Mouse (Mus musculus): ENCODE results near the gene Rchy1. TPM values are rescaled to one million over a fixed set of nuclear protein-coding genes. Genes with fewer than 3 reads are reported as not detected.

Gene Rchy1
- polyA plus RNA-seq (2016; fragmentation: Nextera tagmentation; extraction: Ambion mirVana): 59.2 and 62.9 TPM in 2 replicates

- Histone ChIP-seq H3K27ac (peak within 1 kb of the TSS; percentile 94), H3K4me3 (peak within 1 kb of the TSS; percentile 80), H3K4me1 (replicated peaks) (peaks cover 26% of the 10 kb centered on the region), H3K36me3 (peaks cover under 1% of the 10 kb centered on the region; the same call in 1 of the 2 replicates), H3K27me3 (ENCODE audit: insufficient read depth, poor library complexity, severe bottlenecking) (no peaks in the 10 kb centered on the region), H3K9me3 (no peaks in the 10 kb centered on the region)
- WGBS: under 1% methylated on average over 65 of the region's 65 CpGs
- DNase-seq (ENCODE audit: low spot score): peak; percentile 96
Measured at GRCm38 (mm10) chr5:91962639-91963440, at the start of gene Rchy1. Gene Rchy1 (minus strand): TSS chr5:91963068.

GRCm38 (mm10) chr5:92011756-92012155 is 48.9 kb upstream of the Rchy1 start:
- 83% methylated on average over 7 of the region's 7 CpGs for WGBS
- no peak overlapping the region for H3K27ac ChIP-seq
- H3K4me1 ChIP-seq (replicated peaks): no peaks in the 10 kb centered on the region
- H3K27me3 ChIP-seq (ENCODE audit: insufficient read depth, poor library complexity, severe bottlenecking): no peaks in the 10 kb centered on the region
- no peak for DNase-seq (ENCODE audit: low spot score)
- no peak overlapping the region for H3K4me3 ChIP-seq
- H3K36me3 ChIP-seq: no peaks in the 10 kb centered on the region
- no peaks in the 10 kb centered on the region for H3K9me3 ChIP-seq

DNA sequence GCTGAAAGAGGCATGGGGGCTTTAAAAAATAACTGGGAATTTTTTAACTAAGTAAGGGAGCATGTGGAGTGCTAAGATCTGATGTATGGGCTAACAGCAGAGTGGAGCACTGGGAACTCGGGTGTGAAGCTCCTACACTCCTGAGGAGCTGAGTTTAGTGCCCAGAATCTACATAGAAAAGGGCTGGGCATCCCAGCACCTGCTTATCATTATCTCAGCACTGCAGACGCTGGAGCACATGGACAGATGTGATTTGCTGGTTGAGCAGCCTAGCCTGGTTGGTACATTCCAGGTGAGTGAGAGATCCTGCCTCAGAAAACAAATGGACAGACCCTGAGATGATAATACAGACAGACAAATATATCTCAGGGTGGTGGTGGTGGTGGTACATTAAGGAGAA is 47.0 kb upstream of the Rchy1 start:
- no peaks in the 10 kb centered on the region for H3K27me3 ChIP-seq (ENCODE audit: insufficient read depth, poor library complexity, severe bottlenecking)

DNA sequence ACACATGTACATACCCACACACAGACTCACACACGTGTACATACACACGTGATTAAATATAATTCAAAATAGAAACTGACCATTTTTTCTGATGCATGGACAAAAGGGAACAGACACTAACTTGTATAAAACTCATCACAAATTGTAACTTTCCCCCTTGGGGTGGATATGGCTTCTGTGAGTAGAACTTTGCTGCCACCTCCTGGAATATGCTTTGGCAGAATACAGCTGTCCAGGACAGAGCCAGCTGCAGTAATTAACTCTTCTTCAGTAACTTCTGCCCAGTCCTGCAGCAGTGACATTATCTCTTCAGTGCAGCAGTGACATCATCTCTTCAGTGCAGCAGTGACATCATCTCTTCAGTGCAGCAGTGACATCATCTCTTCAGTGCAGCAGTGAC is 40.1 kb upstream of the Rchy1 start:
- DNase-seq (ENCODE audit: low spot score): peak; percentile 27

More for the DNA sequence above, 47.0 kb upstream of the Rchy1 start:
- 52% methylated on average over 2 of the region's 2 CpGs for WGBS
- Histone ChIP-seq H3K9me3 (no peaks in the 10 kb centered on the region), H3K4me1 (replicated peaks) (no peaks in the 10 kb centered on the region), H3K27ac (no peak overlapping the region), H3K36me3 (no peaks in the 10 kb centered on the region), H3K4me3 (no peak overlapping the region)
- no peak for DNase-seq (ENCODE audit: low spot score)

DNA sequence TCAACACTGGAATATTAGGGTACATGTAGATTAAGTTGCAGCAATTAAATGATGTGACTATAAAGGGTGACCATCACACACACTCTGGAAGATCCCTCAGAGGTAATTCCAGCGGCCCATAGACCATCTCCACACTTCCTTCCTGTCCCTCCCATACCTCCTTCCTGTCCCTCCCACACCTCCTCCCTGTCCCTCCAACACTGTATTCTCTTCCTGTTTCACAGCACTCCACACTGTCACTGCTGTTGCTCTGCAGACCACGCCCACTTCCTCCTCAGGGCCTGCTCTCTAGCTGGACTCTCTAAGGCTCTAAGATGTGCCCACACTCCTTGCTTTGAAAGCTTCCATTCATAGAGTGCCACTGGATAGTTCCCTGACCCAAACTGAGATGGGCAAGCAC is 37.9 kb upstream of the Rchy1 start:
- Histone ChIP-seq H3K4me3 (no peak overlapping the region), H3K27me3 (ENCODE audit: insufficient read depth, poor library complexity, severe bottlenecking) (no peaks in the 10 kb centered on the region), H3K9me3 (peaks cover 11% of the 10 kb centered on the region), H3K4me1 (replicated peaks) (no peaks in the 10 kb centered on the region), H3K36me3 (no peaks in the 10 kb centered on the region), H3K27ac (no peak overlapping the region)
- WGBS: 77% methylated on average over 2 of the region's 2 CpGs
- DNase-seq (ENCODE audit: low spot score): no peak

More for the DNA sequence above, 40.1 kb upstream of the Rchy1 start:
- Histone ChIP-seq H3K27ac (no peak overlapping the region), H3K4me1 (replicated peaks) (no peaks in the 10 kb centered on the region), H3K36me3 (no peaks in the 10 kb centered on the region), H3K4me3 (no peak overlapping the region), H3K27me3 (ENCODE audit: insufficient read depth, poor library complexity, severe bottlenecking) (no peaks in the 10 kb centered on the region), H3K9me3 (peaks cover 11% of the 10 kb centered on the region)
- WGBS: 69% methylated on average over 2 of the region's 2 CpGs

GRCm38 (mm10) chr5:91994546-91994945 is 31.7 kb upstream of the Rchy1 start:
- Histone ChIP-seq H3K36me3 (no peaks in the 10 kb centered on the region), H3K4me3 (no peak overlapping the region), H3K4me1 (replicated peaks) (no peaks in the 10 kb centered on the region), H3K27ac (no peak overlapping the region), H3K9me3 (peaks cover 11% of the 10 kb centered on the region), H3K27me3 (ENCODE audit: insufficient read depth, poor library complexity, severe bottlenecking) (no peaks in the 10 kb centered on the region)
- WGBS: 62% methylated on average over 13 of the region's 13 CpGs
- no peak for DNase-seq (ENCODE audit: low spot score)

DNA sequence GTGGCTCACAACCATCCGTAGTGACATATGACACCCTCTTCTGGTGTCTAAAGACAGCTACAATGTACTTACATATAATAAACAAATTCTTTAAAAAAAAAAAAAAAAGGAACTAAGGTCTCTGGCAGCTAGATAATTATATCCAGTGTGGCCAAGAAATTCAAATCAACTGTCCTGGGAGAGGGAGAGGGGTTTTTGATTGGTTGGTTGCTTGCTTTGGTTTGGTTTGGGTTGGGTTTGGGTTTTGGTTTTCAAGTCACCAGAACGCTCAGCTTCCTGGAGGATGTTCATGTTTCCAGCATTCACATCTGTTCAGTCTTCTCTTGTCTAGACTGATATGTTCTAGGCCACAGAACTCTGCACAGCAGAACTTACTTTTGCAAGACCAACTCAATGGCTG is 30.2 kb upstream of the Rchy1 start:
- no peaks in the 10 kb centered on the region for H3K4me1 ChIP-seq (replicated peaks)
- H3K36me3 ChIP-seq: no peaks in the 10 kb centered on the region
- H3K27ac ChIP-seq: no peak overlapping the region
- no peak for DNase-seq (ENCODE audit: low spot score)
- no peaks in the 10 kb centered on the region for H3K9me3 ChIP-seq
- WGBS: 94% methylated on average over 2 of the region's 2 CpGs
- H3K4me3 ChIP-seq: no peak overlapping the region
- no peaks in the 10 kb centered on the region for H3K27me3 ChIP-seq (ENCODE audit: insufficient read depth, poor library complexity, severe bottlenecking)

- H3K9me3 ChIP-seq: no peaks in the 10 kb centered on the region
- no peak overlapping the region for H3K4me3 ChIP-seq
- no peak overlapping the region for H3K27ac ChIP-seq
- H3K4me1 ChIP-seq (replicated peaks): no peaks in the 10 kb centered on the region
- no peaks in the 10 kb centered on the region for H3K27me3 ChIP-seq (ENCODE audit: insufficient read depth, poor library complexity, severe bottlenecking)
- DNase-seq (ENCODE audit: low spot score): no peak
- 93% methylated on average over 6 of the region's 6 CpGs for WGBS
- H3K36me3 ChIP-seq: no peaks in the 10 kb centered on the region
Measured at GRCm38 (mm10) chr5:91991191-91991937, 28.5 kb upstream of the Rchy1 start.

DNA sequence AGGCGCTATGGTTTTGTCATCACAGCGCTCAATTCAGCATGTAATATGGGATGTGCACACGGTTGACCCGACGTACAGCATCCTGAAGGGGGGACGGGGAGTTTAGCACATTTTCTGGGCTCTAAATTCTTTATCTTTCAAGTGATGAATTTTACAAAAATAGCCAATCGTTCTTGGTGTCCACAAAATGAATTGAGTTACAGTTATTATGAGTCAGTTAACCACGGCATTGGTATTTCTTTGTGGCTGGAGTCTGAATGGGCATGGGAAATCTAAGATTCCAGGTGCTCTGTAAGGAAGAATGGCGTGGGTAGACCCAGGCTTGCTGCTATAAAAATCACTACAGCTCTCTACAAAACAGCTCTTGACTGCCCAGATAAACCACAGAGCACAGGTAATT is 26.4 kb upstream of the Rchy1 start:
- no peaks in the 10 kb centered on the region for H3K27me3 ChIP-seq (ENCODE audit: insufficient read depth, poor library complexity, severe bottlenecking)
- 89% methylated on average over 9 of the region's 9 CpGs for WGBS
- H3K36me3 ChIP-seq: no peaks in the 10 kb centered on the region
- H3K9me3 ChIP-seq: no peaks in the 10 kb centered on the region
- no peak overlapping the region for H3K27ac ChIP-seq
- no peak for DNase-seq (ENCODE audit: low spot score)
- no peaks in the 10 kb centered on the region for H3K4me1 ChIP-seq (replicated peaks)
- H3K4me3 ChIP-seq: no peak overlapping the region

- no peaks in the 10 kb centered on the region for H3K27me3 ChIP-seq (ENCODE audit: insufficient read depth, poor library complexity, severe bottlenecking)
- no peak overlapping the region for H3K4me3 ChIP-seq
- DNase-seq (ENCODE audit: low spot score): no peak
- no peak overlapping the region for H3K27ac ChIP-seq
- no peaks in the 10 kb centered on the region for H3K36me3 ChIP-seq
- WGBS: 96% methylated on average over 2 of the region's 2 CpGs
- H3K4me1 ChIP-seq (replicated peaks): no peaks in the 10 kb centered on the region
- H3K9me3 ChIP-seq: no peaks in the 10 kb centered on the region
Measured at GRCm38 (mm10) chr5:91987799-91988198, 24.9 kb upstream of the Rchy1 start.

- no peaks in the 10 kb centered on the region for H3K4me1 ChIP-seq (replicated peaks)
- 69% methylated on average over 4 of the region's 4 CpGs for WGBS
- DNase-seq (ENCODE audit: low spot score): no peak
Measured at GRCm38 (mm10) chr5:91987236-91987635, 24.4 kb upstream of the Rchy1 start, which contains the start of gene Odaph. Gene Odaph (plus strand): TSS chr5:91987475.

DNA sequence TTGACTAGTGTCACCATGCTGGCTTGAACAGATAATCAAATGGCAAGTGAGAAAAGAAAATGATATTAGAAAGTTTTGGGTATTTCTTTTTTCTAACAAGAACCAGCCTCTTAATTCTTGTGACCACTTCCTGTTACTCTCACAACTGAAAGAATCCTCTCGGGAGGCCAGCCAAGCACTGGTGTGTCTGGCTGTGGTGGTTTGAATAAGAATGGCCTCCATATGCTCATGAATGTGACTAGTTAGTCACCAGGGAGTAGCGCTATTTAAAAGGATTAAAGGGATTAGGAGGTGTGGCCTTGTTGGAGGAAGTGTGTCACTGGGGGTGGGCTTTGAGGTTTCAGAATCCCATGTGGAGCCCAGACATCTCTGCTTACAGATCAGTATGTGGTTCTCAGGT is 22.9 kb upstream of the Rchy1 start:
- 64% methylated on average over 2 of the region's 2 CpGs for WGBS
- no peaks in the 10 kb centered on the region for H3K27me3 ChIP-seq (ENCODE audit: insufficient read depth, poor library complexity, severe bottlenecking)
- H3K4me3 ChIP-seq: no peak overlapping the region
- DNase-seq (ENCODE audit: low spot score): no peak
- H3K9me3 ChIP-seq: no peaks in the 10 kb centered on the region
- H3K36me3 ChIP-seq: no peaks in the 10 kb centered on the region
- H3K4me1 ChIP-seq (replicated peaks): no peaks in the 10 kb centered on the region
- no peak overlapping the region for H3K27ac ChIP-seq

More at GRCm38 (mm10) chr5:91987236-91987635, 24.4 kb upstream of the Rchy1 start, which contains the start of gene Odaph:
- no peaks in the 10 kb centered on the region for H3K36me3 ChIP-seq
- H3K9me3 ChIP-seq: no peaks in the 10 kb centered on the region
- H3K27me3 ChIP-seq (ENCODE audit: insufficient read depth, poor library complexity, severe bottlenecking): no peaks in the 10 kb centered on the region
- no peak within 1 kb of the TSS for H3K27ac ChIP-seq
- H3K4me3 ChIP-seq: no peak within 1 kb of the TSS

DNA sequence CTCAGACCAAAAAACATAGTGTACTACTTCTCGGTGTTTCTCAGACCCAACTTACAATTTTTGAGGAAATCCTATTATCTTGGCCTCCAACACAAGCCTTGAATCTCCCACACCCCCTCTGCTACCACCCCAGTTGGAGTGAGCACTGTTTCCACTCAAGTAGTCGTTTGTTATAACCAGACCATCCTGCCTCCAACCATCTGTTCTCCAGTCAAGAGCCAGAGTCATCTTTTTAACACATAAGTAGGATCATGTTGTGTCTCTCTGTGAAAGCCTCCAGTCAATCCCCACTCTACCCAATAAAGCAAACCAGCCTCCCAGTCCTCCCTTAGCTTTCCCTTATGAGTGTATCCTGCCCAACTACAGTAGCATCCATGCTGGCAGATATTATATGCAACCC is 20.6 kb upstream of the Rchy1 start:
- H3K4me1 ChIP-seq (replicated peaks): no peaks in the 10 kb centered on the region
- whole genome bisulfite sequencing: 73% methylated on average over 2 of the region's 2 CpGs
- no peak overlapping the region for H3K4me3 ChIP-seq
- no peak for DNase-seq (ENCODE audit: low spot score)
- H3K36me3 ChIP-seq: no peaks in the 10 kb centered on the region
- no peak overlapping the region for H3K27ac ChIP-seq
- H3K9me3 ChIP-seq: no peaks in the 10 kb centered on the region
- no peaks in the 10 kb centered on the region for H3K27me3 ChIP-seq (ENCODE audit: insufficient read depth, poor library complexity, severe bottlenecking)

Data from hindbrain, embryonic 10.5 days (tissue).